Mouse (Mus musculus) retina, postnatal 1 day (tissue): ENCODE results near the gene Tjp3.
A peak's percentile ranks its signal among the peaks of the same experiment; 100 is the strongest.
"Not testable (repeated sequence)": the region's sequence is repeated elsewhere in the genome, so short reads cannot be mapped to it uniquely, and the experiment has no call there.

Experiments used
- DNase-seq: peaks from one replicate; pipeline ENCODE4 v3.0.0-alpha.2; 2012

Tjp3 gene

DNA sequence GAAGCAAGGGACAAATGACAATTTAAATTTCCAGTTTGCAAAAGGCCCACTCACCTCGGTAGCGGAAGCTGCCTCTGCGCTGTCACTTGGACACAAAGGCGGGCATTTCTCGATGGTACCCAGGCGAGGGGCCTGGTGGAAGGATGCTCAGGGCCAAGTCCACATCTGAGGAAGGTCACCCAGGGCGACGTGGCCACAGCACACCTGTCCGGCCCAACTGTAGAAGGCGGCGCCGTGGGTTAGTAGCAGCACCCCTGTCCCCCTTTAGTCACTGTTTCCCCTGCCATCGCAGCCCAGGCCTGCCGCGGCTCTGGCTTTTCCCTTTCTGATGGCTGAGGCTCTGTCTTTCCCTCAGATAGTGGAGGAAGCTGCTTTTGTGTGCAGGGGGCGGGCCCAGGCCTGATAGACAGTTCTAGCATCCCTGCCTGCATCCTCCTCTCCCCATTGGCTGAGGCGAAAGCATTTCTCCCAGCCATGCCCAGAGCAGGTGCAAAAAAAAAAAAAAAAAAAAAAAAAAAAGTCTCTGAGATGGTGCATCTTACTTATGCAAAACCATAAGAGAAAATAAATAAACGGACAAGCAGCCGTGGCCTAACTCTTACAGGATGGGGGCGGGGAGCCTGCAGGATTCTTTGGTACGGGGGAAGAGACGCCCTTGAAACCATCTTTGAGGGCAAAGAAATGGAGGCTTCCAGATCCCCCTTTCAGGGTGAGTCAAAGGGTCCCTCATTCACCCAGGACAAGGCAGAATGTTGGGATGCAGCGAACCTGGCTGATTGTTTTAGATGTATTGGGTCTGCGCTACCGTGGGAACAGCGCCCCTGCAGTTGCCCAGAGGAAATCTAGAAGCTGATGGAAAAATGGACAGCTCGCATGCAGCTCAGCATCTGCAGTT, 60.7 kb downstream of the Tjp3 start, which contains the start of gene Atcay:
Gene Atcay (minus strand): TSS at position 396 of the 895 bp plus-strand sequence.
- peak; percentile 83 for DNase-seq

DNA sequence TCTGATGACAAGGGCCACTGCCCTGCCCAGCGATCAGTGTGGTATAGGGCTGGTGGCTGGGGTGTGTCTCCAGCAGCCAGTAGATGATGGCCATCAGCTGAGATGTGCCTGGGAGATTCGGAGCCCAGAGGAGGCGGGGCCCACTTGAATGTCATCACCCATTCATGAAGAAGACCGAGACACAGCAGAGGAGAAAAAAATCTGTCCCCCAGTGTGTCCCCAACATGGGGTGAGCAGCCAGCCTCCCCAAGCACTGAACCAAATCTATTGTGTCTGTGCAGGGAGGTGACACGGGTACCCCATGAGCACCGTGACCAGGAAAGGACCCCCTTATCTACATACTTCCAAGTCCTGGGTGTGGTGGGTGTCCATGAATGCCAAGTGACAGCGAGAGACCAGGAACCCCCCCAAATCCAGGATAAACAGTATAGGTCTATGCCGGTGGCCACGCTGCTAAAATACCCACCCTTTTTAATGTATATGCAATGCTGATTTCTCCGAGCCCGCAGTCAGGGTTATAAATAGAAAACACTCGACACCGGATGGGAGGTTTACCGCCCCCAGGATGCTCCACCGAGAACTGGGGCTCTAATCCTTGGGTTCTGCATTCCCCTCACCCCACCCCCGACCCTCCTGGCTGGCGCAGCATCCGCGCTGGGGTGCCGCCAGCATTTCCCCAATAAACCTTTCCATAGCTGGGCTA, 61.5 kb downstream of the Tjp3 start:
- DNase-seq: no peak

DNA sequence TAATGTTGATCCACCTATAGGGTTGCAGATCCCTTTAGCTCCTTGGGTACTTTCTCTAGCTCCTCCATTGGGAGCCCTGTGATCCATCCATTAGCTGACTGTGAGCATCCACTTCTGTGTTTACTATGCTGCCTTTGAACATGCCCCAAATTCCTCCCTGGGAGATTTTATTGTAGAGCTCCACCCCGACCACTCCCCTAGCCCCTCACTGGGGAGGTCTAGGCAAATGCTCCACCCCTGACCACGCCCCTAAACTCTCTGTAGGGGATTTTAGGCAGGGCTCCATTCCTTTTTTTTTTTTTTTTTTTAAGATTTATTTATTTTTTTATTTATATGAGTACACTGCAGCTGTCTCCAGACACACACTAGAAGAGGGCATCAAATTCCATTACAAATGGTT, 67.7 kb downstream of the Tjp3 start:
- DNase-seq: not testable (repeated sequence)
